Mouse (Mus musculus) brain, embryonic 14.5 days (tissue): ENCODE measurements at regions not wholly inside any gene's neighbourhood (a gene's known extent, or its start where the extent isn't known, plus 50 kb on each side); places are given as distances from the start of the nearest gene placed in this dataset.

Experiments
- DNase-seq: peaks from one replicate; pipeline ENCODE4 v3.0.0-alpha.2; 2011; ENCODE audit warnings: low read depth
- CTCF ChIP-seq: fragments of 200-500 bp; IDR thresholded peaks from 2 replicates; pipeline ENCODE4 v1.5.1; 2012; ENCODE audit warnings: inconsistent platforms, mild to moderate bottlenecking, moderate library complexity, borderline replicate concordance; ENCODE audit not compliant: insufficient read depth, insufficient read length; ENCODE audit errors: extremely low read depth
- POLR2A ChIP-seq: fragments of 200-500 bp; IDR thresholded peaks from 2 replicates; pipeline ENCODE4 v1.6.1; 2012; ENCODE audit warnings: mild to moderate bottlenecking, inconsistent platforms, borderline replicate concordance; ENCODE audit not compliant: poor library complexity, insufficient read depth, insufficient read length, severe bottlenecking; ENCODE audit errors: extremely low read depth

- TF ChIP-seq CTCF = no peak
- TF ChIP-seq POLR2A = no peak
- DNase-seq = no peak
These were observed 111.1 kb upstream of the Slc39a10 start for GRCm38 (mm10) chr1:47003746-47004145.

- DNase-seq = no peak
- no peak for TF ChIP-seq POLR2A
- no peak for TF ChIP-seq CTCF
These were observed 106.7 kb upstream of the Slc39a10 start for GRCm38 (mm10) chr1:46999337-46999736.

GRCm38 (mm10) chr1:46985978-46986377 is 93.3 kb upstream of the Slc39a10 start:
- peak; percentile 24 for DNase-seq
- TF ChIP-seq CTCF (no peak), POLR2A (no peak)

GRCm38 (mm10) chr1:46983093-46983492 is 90.4 kb upstream of the Slc39a10 start:
- TF ChIP-seq POLR2A (no peak), CTCF (no peak)
- DNase-seq = no peak

GRCm38 (mm10) chr1:46970470-46970869 is 77.8 kb upstream of the Slc39a10 start:
- TF ChIP-seq POLR2A (no peak), CTCF (peak; percentile 16; the same call in 1 of the 2 replicates)

DNA sequence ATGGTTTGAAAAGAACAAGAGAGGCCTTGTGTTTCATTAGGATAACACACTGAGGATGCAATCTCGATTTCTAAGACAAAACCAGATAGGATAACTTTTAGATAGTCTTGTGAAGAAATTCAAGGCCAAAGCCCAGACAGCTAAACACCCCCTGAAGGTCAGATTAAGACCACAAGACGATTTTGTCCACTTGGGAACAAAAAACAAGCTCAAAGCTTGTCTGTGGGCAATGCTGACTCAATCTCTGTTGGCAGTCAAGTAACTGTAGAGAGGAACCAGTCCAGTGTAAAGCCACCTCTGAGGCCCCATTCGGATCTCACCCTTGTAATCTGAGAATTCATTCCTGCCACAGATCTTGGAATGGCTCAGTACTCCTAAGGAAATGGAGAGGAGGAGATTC is 75.7 kb upstream of the Slc39a10 start:
- DNase-seq = no peak
- TF ChIP-seq CTCF (no peak), POLR2A (no peak)

More at GRCm38 (mm10) chr1:46970470-46970869, 77.8 kb upstream of the Slc39a10 start:
- DNase-seq = peak; percentile 39

DNA sequence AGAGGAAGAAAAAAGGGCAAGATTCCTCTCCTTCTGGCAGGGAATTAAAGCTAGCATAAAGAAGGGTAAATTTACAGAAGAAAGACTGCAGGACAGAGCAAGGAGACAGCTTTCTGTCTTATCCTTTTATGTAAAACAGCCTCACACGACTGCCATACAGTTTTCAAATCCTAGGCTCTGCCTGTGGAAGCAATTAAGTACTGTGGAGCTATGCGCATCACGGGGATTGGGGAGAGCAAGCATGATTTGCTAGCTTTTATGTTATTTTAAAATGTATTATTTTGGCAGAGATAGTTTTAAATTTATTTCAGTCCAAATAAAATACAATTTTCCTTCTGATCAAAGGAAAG is 74.2 kb upstream of the Slc39a10 start:
- TF ChIP-seq POLR2A = no peak
- TF ChIP-seq CTCF = no peak
- DNase-seq = no peak

GRCm38 (mm10) chr1:46965996-46966916 is 73.6 kb upstream of the Slc39a10 start:
- peak; percentile 65 for DNase-seq

GRCm38 (mm10) chr1:46963973-46964727 is 71.5 kb upstream of the Slc39a10 start:
- TF ChIP-seq POLR2A = no peak
- TF ChIP-seq CTCF = no peak
- DNase-seq = no peak

More at GRCm38 (mm10) chr1:46965996-46966916, 73.6 kb upstream of the Slc39a10 start:
- TF ChIP-seq POLR2A = no peak
- TF ChIP-seq CTCF = no peak
